Mouse (Mus musculus) midbrain, postnatal 0 days (tissue): ENCODE results near the gene Ap4s1. TPM values are rescaled to one million over a fixed set of nuclear protein-coding genes. Genes with fewer than 3 reads are reported as not detected.

Experiments
- ATAC-seq: fragments of 200-750 bp; cut with Nextera tagmentation; 2 replicates; pipeline ENCODE4 v1.8.0; 2017; ENCODE audit warnings: moderate number of reproducible peaks, mild to moderate bottlenecking, moderate TSS enrichment, moderate library complexity; ENCODE audit not compliant: low FRiP score
- DNase-seq: peaks from one replicate; pipeline ENCODE4 v3.0.0-alpha.2; 2015; ENCODE audit warnings: low spot score
- H3K27ac ChIP-seq: fragments of 300-500 bp; sonication (generic); 2 replicates; pipeline ENCODE4 v1.5.1; 2014; ENCODE audit warnings: low read depth, mild to moderate bottlenecking, low read length, mixed read lengths
- H3K27me3 ChIP-seq: fragments of 300-500 bp; sonication (generic); 2 replicates; pipeline ENCODE4 v1.6.1; 2014; ENCODE audit warnings: low read length, control low read depth, mixed read lengths; ENCODE audit not compliant: insufficient read depth
- H3K36me3 ChIP-seq: fragments of 300-500 bp; sonication (generic); 2 replicates; pipeline ENCODE4 v1.6.1; 2014; ENCODE audit warnings: low read length, control low read depth, mixed read lengths; ENCODE audit not compliant: insufficient read depth
- H3K4me1 ChIP-seq: fragments of 300-500 bp; sonication (generic); 2 replicates; pipeline ENCODE4 v1.6.1; 2014; ENCODE audit warnings: mild to moderate bottlenecking, control low read depth, antibody characterized with exemption, low read length, mixed read lengths; ENCODE audit not compliant: insufficient read depth
- H3K4me2 ChIP-seq: fragments of 300-500 bp; sonication (generic); 2 replicates; pipeline ENCODE4 v1.6.1; 2014; ENCODE audit warnings: low read depth, mild to moderate bottlenecking, low read length, mixed read lengths; ENCODE audit not compliant: poor library complexity, severe bottlenecking
- H3K4me3 ChIP-seq: fragments of 300-500 bp; sonication (generic); 2 replicates; pipeline ENCODE4 v1.5.1; 2014; ENCODE audit warnings: low read depth, mild to moderate bottlenecking, low read length, moderate library complexity
- H3K9ac ChIP-seq: fragments of 300-500 bp; sonication (generic); replicated peaks from 2 replicates; pipeline ENCODE4 v1.6.1; 2014; ENCODE audit warnings: mild to moderate bottlenecking, low read length, moderate library complexity, mixed read lengths; ENCODE audit not compliant: poor library complexity, severe bottlenecking
- H3K9me3 ChIP-seq: fragments of 300-500 bp; sonication (generic); 2 replicates; pipeline ENCODE4 v1.6.1; 2016; ENCODE audit warnings: low read length, control low read depth
- CTCF ChIP-seq: IDR thresholded peaks from 2 replicates; pipeline ENCODE4 v1.5.1; 2016; ENCODE audit warnings: antibody characterized with exemption, mild to moderate bottlenecking
- WGBS: fragments of 180-500 bp; shearing (Covaris S2); extraction: QIAGEN DNeasy Blood & Tissue Kit; methylation state at CpG from one replicate; pipeline ENCODE4 v1.1.7; 2014; 5-methylcytosine and 5-hydroxymethylcytosine counted together
- polyA plus RNA-seq: library from polyadenylated mRNA; unstranded; fragments of >200 nt; fragmentation: Nextera tagmentation; extraction: Ambion mirVana; gene quantifications from 2 replicates; pipeline ENCODE4 v1.2.1, GENCODE M21; 2015
- total RNA-seq: library from RNA; depleted of rRNA; stranded (reverse); fragments of >200 nt; gene quantifications from 2 replicates; pipeline ENCODE4 v1.2.3, GENCODE M21; 2014

The Ap4s1 gene
- total and polyA plus RNA-seq, 2 experiments from 2014 or later, result 39.5 to 74.0 TPM

DNA sequence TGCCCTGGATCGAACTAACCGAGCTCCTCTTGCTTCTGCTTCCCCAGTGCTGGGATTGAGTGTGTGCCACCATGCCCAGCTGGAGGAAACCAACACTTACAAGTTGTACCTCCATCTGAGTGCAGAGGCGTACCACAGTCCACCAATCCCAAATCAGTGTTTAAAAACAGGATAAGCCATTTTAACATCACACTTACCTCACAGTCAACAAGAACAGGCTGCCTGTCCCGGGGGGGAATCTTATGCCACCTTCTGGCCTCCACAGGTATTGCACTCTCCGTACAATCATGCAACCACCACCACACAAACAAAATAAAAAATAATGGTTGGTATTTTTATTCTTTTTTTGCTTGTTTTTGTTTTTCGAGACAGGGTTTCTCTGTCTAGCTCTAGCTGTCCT is 50.9 kb downstream of the Ap4s1 start:
- no peaks in the 10 kb centered on the region for H3K9me3 ChIP-seq
- WGBS, result 86% methylated on average over 6 of the region's 6 CpGs
- peaks cover 29% of the 10 kb centered on the region for H3K36me3 ChIP-seq
- ATAC-seq (no peak), DNase-seq (no peak)
- no peaks in the 10 kb centered on the region for H3K4me1 ChIP-seq
- no peak overlapping the region for H3K27ac ChIP-seq
- H3K4me2 ChIP-seq, result no peak overlapping the region
- H3K9ac ChIP-seq, result no peak overlapping the region
- H3K4me3 ChIP-seq, result no peak overlapping the region
- H3K27me3 ChIP-seq, result no peaks in the 10 kb centered on the region
- peak; percentile 78 for TF ChIP-seq CTCF

- no peak for ATAC-seq
- 62% methylated on average over 6 of the region's 6 CpGs for WGBS
- Histone ChIP-seq H3K9me3 (no peaks in the 10 kb centered on the region), H3K36me3 (peaks cover 40% of the 10 kb centered on the region), H3K27ac (no peak overlapping the region), H3K4me2 (no peak overlapping the region), H3K4me3 (no peak overlapping the region), H3K9ac (no peak overlapping the region), H3K4me1 (no peaks in the 10 kb centered on the region), H3K27me3 (no peaks in the 10 kb centered on the region)
- no peak for TF ChIP-seq CTCF
- peak; percentile 26 for DNase-seq
Measured at GRCm38 (mm10) chr12:51744957-51745356, 54.1 kb downstream of the Ap4s1 start.

DNA sequence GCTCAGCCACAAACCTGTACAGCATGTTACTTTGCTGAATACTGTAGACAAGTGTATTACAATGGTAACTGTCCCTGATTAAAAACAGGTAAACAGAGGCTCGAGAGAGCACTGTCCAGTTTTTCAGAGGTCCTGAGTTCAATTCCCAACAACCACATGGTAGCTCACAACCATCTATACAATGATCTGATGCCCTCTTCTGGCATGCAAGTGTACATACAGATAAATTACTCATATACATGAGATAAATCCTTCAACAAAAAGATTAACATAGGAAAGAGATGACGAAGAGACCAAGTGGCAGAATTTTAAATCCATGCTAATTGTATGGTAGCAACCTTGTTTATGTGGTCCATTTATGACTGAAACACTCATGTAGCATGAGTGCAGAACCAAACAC is 56.5 kb downstream of the Ap4s1 start:
- H3K36me3 ChIP-seq, result peaks cover 49% of the 10 kb centered on the region
- no peak for DNase-seq
- no peaks in the 10 kb centered on the region for H3K4me1 ChIP-seq
- ATAC-seq, result no peak
- 88% methylated on average over 2 of the region's 2 CpGs for WGBS
- no peaks in the 10 kb centered on the region for H3K27me3 ChIP-seq
- H3K9me3 ChIP-seq, result no peaks in the 10 kb centered on the region
- H3K4me2 ChIP-seq, result no peak overlapping the region
- no peak overlapping the region for H3K4me3 ChIP-seq
- peak; percentile 38 for TF ChIP-seq CTCF
- H3K27ac ChIP-seq, result no peak overlapping the region
- no peak overlapping the region for H3K9ac ChIP-seq

DNA sequence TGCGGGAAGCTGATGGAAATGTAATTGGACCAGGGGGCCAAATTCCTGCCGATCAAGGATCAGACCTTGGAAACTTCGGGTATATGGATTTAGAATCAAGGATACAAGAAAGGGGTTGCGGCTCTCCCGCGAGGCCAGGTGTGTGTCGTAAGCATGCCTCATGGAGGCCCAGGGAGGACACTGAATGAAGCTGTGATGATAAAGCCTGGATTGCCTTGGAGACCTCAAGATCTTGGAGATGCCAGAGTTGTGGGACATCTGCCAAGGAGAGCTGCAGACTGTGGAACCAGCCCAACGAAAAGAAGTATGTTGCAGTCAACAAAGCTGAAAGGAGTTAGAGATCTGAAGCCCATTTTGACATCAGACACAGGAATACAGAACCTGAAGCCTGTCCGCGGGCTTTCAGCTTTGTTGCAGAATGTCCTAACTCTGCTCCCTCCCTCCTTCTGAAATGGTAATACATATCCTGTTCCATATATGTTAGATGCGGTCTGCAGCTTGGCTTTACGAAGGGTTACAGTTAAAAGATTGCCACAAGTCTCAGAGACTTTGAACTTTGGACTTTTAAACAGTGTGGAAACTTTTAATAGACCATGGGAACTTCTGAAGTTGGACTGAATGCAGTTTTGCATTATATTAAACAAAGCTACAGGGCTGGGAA is 65.2 kb downstream of the Ap4s1 start:
- no peak for TF ChIP-seq CTCF
- 96% methylated on average over 12 of the region's 12 CpGs for WGBS
- no peak overlapping the region for H3K27ac ChIP-seq
- DNase-seq (no peak), ATAC-seq (no peak)
- H3K36me3 ChIP-seq, result peaks cover 46% of the 10 kb centered on the region
- H3K4me3 ChIP-seq, result no peak overlapping the region
- no peak overlapping the region for H3K9ac ChIP-seq
- no peak overlapping the region for H3K4me2 ChIP-seq
- no peaks in the 10 kb centered on the region for H3K9me3 ChIP-seq
- no peaks in the 10 kb centered on the region for H3K4me1 ChIP-seq
- no peaks in the 10 kb centered on the region for H3K27me3 ChIP-seq

DNA sequence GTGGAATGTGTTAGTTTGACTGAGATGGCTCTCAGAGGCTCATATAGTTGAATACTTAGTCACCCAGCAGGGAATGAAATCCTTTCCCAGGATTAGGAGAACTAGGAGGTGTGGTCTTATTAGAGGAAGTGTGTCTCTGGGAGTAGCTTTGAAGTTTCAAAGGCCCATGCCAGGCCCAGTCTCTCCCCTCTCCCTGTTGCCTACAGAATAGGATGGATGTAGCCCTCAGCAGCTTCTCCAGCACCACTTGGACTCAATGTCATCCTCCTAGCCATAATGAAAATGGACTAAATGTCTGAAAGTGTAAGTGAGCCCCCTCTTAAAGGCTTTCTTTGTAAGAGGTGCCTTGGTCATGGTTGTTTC is 65.7 kb downstream of the Ap4s1 start:
- Histone ChIP-seq H3K4me1 (no peaks in the 10 kb centered on the region), H3K27me3 (no peaks in the 10 kb centered on the region), H3K4me2 (no peak overlapping the region), H3K36me3 (peaks cover 43% of the 10 kb centered on the region), H3K27ac (no peak overlapping the region), H3K9me3 (no peaks in the 10 kb centered on the region), H3K4me3 (no peak overlapping the region), H3K9ac (no peak overlapping the region)
- DNase-seq (no peak), ATAC-seq (no peak)
- no peak for TF ChIP-seq CTCF

DNA sequence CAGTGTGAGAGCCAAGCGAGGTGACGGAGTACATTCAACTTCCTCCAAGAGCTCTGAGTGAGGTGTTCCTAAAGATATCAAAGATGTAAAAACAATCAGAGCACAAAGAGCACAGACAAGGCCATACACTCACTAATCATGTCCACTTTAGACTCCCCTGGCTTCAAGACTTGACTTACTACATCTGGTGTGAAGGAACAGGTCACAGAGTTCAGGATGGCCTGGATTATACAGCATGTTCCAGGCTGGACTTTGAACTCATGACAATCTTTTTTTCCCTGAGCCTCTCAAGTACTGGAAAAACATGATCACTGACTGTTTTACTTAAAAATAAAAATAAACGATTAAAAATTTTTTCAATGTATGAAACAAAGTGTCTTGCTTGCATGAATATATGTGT is 68.5 kb downstream of the Ap4s1 start:
- H3K4me2 ChIP-seq, result no peak overlapping the region
- no peaks in the 10 kb centered on the region for H3K27me3 ChIP-seq
- H3K4me1 ChIP-seq, result no peaks in the 10 kb centered on the region
- no peak overlapping the region for H3K4me3 ChIP-seq
- H3K9ac ChIP-seq, result no peak overlapping the region
- no peak for ATAC-seq
- TF ChIP-seq CTCF, result no peak
- peaks cover 44% of the 10 kb centered on the region for H3K36me3 ChIP-seq
- 98% methylated on average over 3 of the region's 3 CpGs for WGBS
- no peak for DNase-seq
- no peaks in the 10 kb centered on the region for H3K9me3 ChIP-seq
- no peak overlapping the region for H3K27ac ChIP-seq
